Mouse (Mus musculus) spleen, adult 18-20 months (tissue): ENCODE data around the gene Mgat5b.
A peak's percentile ranks its signal among the peaks of the same experiment; 100 is the strongest.
"Not testable (repeated sequence)": the region's sequence is repeated elsewhere in the genome, so short reads cannot be mapped to it uniquely, and the experiment has no call there.

ENCODE experiments used
- DNase-seq, 2 experiments: peaks; one replicate each; pipeline ENCODE4 v3.0.0; 2022; ENCODE audit warnings: mixed read lengths in 2 of 2

Mgat5b gene

DNA sequence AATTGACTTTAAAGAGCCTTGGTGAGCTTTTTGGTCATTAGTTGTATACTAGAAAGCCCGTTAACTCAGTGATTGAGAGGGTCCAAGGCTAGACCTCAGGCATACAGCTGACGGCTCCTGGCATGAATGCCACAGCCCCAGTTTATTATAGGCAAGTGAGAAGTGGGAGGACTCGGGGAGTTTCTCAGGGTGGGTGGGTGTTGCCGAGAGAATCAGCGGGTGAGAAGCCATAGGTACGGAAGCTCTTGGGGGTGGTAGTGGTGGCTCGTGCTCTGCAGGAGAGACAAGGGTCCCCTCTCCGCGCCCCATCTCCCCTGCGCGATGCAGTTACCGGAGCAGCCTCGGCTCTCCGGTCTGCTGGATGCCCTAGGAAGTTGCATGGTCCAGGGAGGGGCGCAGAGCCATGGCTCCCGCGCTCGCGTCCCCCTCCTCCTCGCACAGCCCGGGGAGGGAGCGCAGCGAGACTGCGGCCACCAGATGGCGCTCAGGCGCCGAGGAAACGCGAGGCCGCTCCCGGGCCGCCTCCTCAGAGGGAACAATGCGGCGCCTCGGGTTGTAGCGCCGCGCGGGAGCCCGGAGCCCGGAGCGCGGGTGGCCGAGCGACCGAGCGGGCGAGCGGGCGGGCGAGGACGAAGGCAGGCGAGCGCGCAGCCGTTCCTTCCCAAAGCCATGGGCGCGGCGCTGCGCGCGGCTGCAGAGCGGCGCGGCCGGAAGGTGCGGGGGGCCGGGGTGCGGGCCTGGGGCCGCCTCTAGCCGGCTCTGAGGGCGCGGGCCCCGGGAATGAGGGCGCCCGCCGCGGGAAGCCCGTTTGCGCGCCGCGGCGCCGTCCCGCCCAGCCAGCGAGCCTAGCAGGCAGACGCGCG lies at the start of gene Mgat5b:
TSS of gene Mgat5b (plus strand) at position 541 of the 863 bp plus-strand sequence.
- DNase-seq = peak; percentile 45 to 78

GRCm38 (mm10) chr11:116869223-116869622 lies 49.4 kb upstream of the Mgat5b start:
- DNase-seq = no peak

DNA sequence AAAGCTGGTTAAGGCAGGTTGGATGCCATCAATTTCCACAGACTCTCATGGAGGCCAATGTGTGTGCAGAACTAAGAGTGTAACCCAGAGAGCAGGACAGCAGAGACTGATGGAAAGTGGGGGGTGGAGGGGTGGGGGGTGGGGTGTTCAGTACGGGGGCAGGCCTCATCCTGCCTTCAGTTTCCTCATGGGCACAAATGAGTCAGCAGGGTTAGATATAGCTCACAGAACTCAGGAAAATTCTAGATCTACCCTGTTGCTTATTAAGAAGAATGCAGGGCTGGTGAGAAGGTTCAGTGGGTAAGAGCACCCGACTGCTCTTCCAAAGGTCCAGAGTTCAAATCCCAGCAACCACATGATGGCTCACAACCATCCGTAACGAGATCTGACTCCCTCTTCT lies 49.0 kb upstream of the Mgat5b start:
- DNase-seq = no peak

DNA sequence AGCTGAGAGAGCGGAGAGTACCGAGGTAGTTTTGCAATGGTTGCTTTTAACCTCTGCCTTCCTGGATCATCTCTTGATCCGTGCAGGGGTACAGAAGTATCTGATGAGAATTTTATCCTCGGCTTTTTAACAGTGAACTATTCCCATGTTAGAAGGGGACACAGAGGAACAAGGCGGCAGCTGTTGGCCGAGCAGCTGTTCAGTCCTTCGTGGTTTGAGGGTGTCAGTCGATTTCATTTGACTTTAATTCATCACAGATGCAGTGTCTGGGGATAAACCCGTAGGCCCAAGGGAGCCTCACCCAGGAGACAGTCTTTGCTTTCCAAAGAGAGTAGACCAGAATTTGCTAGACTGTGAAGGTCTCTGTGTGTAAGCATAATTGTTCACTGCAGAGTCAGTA lies 47.1 kb upstream of the Mgat5b start:
- DNase-seq = no peak

GRCm38 (mm10) chr11:116873987-116874386 lies 44.7 kb upstream of the Mgat5b start:
- no peak for DNase-seq

DNA sequence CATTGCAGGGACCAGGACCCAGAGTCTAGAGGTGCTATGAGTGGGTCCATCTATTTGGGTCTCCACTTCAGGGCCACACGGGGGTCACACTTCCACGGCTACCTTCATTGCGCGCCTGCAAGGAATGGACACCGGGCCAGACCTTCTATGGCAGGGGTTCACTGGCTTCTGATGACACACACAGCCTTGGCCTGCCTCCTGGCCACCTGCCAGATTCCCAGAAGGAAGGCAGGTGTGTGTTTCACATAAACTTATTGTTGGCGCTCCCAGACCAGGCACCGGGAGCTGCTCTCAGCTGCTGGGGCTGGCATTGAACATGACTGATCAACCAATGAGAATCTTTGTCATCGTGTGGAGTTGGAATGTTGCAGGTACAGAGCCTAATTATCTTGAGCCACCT lies 40.2 kb upstream of the Mgat5b start:
- DNase-seq = no peak

DNA sequence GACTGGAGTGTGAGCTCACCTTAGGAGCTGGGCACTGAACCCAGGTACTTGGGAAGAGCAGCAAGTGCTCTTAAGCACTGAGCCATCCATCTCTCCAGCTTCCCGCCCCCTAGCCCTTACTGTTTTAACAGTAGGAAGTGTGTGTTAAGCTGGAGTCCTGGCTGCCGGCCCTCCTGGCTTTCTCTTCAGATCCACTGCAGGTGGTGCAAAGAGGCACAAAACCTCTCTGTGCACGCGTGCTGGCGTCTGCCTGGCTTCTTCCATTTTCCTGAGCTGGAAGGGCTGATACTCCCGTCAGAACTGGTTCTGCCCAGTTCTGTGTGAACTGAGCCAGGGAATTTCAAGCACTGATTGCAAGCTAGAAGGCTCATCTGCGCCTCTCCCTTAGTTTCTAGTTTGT lies 37.8 kb upstream of the Mgat5b start:
- DNase-seq = no peak

DNA sequence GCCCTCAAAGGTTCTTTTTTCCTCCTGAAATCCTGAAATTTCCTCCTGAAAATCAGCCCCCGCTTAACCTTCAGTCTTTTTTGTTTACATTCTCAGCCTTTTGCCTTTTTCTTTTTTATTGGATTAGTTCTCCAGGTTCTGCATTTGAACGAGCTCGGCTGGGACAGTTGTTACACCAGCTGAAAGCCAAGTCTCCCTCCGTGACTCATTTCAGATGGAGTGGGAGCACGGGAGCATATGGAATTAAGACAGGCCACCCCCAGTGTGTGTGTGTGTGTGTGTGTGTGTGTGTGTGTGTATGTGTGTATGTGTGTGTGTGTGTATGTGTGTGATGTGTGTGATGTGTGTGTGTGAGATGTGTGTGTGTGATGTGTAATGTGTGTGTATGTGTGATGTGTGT lies 37.2 kb upstream of the Mgat5b start:
- DNase-seq = no peak

GRCm38 (mm10) chr11:116882446-116882845 lies 36.2 kb upstream of the Mgat5b start:
- no peak for DNase-seq

GRCm38 (mm10) chr11:116884061-116884460 lies 34.6 kb upstream of the Mgat5b start:
- no peak for DNase-seq

DNA sequence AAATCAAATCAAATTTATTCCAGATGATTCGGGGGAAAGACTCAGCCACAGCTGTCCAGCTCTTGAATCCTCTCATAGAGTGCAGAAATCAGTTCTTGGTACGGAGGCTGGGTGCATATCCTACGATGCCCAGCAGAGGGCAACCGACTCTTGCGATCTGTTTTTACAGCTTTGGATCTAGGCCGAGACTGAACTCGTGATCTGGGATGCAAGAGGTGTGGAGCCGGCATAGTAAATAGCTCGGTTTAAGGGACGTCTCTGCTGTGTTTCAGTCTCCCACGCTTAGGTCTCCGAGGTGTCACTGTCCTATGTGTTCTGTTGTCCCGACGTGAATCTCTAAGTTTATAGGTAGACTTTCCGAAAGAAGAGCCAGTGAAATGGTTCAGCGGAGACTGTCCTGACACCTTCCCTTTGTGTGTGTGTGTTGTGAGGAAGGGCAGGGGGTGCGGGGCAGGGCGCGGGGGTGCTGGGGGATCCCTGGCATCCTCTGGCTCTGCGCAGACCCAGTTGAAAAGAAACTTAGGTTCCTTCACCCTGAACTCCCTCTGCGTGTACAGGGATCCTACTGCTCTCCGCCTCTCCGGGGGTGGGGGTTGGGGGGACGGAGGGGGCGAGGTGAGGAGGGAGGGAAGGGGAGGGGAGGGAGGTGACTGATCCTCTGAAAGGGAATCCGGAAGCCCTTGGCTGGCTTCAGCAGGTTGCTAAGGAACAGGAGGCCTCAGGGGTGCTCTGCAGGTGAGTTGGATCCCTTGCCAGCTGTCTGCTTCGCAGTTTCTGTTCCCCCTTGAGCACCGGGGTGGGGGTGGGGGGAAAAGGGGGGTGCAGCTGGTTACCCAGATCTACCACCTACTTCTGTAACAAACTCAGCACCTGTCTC lies 33.1 kb upstream of the Mgat5b start:
- DNase-seq = peak; percentile 38 to 69

GRCm38 (mm10) chr11:116887136-116887535 lies 31.5 kb upstream of the Mgat5b start:
- no peak for DNase-seq

- no peak for DNase-seq
These were observed 24.9 kb upstream of the Mgat5b start for GRCm38 (mm10) chr11:116893532-116894442.

DNA sequence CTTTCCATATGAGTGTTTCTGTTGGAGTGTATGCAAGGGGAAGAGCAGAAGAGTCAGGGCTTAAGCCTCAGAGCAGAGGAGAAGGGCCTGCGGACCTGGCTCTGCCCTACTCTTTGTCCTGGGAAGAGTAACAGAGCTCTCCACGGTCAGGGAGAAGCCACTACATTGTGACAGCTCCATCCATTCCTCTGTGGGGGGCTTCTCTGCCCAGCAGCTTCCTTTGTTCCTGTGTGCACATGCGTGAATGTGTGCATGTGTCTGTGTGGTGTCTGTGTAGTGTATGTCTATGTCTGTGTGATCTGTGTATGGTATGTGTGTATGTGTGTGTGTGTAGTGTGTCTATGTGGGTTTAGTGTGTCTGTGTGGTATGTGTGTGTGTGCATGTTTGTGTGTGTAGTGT lies 23.3 kb upstream of the Mgat5b start:
- DNase-seq = no peak

GRCm38 (mm10) chr11:116899247-116899646 lies 19.4 kb upstream of the Mgat5b start:
- no peak for DNase-seq

DNA sequence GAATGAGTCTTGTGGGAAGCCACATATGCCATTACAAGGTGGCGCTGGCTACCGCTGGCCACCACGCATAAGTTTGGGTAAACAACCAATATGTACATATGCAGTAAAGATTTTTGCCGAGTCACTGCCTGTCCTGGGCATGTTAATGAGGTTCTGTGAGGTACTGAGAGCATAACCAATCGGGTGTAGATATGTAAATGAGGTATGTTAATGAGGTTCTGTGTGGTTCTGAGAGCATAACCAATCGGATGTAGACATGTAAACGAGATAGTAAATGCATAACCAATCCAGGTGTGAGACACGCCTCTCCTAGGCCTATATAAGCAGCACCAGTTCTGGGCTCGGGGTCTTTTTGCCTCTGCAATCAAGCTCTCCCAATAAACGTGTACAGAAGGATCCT lies 16.1 kb upstream of the Mgat5b start:
- not testable (repeated sequence) for DNase-seq

DNA sequence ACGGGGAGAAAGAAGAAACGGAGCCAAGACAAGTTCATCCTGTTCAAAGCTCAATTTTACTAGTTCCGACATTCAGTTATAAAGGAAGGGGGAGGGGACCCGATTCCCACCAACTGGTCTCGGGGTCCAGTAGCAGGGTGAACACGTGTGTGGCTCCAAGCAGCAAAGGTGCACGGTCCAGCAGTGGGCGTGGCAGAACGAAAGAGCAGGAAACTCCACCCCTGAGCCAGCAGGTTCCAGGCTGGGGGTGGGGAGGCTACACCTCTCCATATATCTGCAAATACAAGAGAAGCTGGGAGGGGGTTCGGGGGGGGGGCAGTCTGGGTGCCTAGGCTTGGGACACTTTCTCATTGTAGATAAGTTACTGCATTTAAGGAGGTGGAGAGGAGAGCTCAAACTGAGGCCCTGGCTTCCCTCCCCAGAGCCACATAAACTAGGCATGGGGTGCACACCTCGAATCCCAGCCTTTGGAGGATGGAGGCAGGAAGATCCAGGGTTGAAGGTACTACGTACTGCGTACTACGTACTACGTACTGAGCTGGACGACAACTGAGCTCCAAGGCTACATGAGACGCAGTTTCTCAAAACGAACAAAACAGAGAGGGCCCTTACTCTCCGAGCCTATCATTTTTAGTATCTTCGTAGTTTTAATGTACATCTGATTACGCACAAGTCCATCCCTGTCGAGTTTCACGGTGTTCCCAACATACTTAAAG lies 12.8 kb upstream of the Mgat5b start:
- DNase-seq = no peak

DNA sequence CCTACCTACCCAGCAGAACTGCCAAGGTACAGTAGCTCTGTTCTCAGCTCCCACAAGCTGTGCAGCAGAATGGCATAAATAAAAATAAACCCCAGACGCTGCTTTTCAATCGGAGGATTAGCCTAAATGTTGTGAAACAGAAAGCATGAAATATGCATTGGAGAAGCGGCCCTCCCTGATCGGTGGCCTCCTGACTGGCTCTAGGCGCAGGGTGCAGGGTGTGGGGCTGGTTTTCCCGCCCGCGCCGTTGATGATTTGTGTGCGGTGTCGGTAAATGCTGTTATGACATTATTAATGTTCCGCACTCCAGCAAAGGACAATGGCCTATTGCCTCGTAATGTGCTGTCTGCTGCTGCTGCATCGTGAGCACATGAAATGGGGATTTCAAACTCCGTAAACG lies 5.1 kb upstream of the Mgat5b start:
- no peak for DNase-seq

DNA sequence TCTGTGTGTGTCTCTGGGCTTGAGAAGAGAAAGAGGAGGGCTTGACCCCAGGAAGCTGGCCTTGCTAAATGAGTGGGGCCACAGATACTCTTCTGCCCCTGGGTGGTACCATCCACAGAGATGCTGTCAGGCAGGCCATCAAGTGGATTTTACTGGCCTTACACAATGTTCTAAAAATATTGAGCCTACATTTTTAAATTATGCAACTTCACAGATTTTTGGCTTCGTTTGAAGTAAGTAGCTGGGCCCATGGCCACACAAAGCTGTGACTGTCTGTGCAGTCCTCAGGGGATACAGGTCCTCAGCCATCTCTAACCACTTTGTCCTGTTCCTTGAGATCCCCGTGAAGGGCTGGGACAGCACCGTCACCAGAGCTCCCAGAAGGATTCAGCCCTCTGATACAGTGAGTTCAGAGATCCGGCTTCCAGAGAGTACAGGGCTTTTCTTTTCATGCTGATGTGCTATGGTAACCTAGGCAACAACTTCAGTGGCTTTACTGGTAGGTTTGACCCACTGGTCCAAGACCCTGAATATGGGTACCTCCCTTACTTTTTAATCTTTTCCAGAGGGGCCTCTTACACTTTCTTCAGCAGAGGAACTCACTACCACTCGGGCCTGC lies 4.3 kb upstream of the Mgat5b start:
- DNase-seq = no peak

GRCm38 (mm10) chr11:116915241-116915640 lies 3.4 kb upstream of the Mgat5b start:
- no peak for DNase-seq

DNA sequence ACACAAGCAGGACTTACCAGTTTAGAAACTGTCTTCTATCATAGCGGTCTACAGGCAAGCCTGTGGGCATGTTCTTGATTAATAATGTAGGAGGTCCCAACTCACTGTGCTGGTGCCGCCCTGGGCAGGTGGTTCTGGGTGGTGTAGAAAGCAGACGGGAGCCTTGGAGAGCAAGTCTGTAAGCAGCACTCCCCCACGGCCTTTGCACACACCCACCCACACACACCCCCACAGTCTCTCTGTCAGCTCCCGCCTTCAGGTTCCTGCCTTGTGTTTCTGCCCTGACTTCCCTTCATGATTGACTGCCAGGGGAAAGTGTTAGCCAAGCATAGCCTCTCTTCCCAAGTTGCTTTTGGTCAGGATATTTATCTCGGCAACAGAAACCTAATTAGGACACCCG lies 1.3 kb upstream of the Mgat5b start:
- no peak for DNase-seq
